Comparison of ENCODE assay signal across 8 mouse cellular contexts in the genomic region with DNA sequence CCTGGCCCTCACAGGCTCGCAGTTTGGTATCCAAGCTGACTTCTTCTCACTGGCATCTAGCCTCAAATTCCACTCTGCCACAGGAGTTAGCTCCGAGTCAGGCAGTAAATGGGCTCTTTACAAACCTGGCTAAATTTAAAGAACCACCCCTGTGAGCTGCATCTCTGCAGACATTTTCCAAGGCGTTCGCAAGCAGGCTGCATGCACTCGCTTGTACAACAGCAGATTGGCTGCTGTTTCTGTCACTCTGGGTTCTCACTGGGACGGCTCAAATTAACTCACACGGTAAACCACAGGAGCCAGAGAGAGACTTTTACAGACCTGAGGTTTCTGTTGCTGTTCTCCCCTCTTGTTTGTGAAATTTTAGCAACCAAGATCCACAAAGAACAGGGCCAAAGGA.
DNase-seq lines count a peak whose midpoint lies in the region; ATAC-seq lines count a peak whose summit lies in the region.

No protein-coding gene starts in this region.

- H3K4me1 ChIP-seq in forebrain, embryonic 12.5 days, result peaks cover 22% of the 10 kb centered on the region
- peaks cover 23% of the 10 kb centered on the region for H3K4me1 ChIP-seq in forebrain, embryonic 13.5 days
- H3K4me1 ChIP-seq in midbrain, embryonic 15.5 days, result peaks cover 24% of the 10 kb centered on the region
- peaks cover 21% of the 10 kb centered on the region for H3K4me1 ChIP-seq in midbrain, embryonic 13.5 days (replicated peaks)

- 0 out of 2 replicates have a peak overlapping the region, but pooled peaks have one; percentile 5 for H3K27ac ChIP-seq in forebrain, embryonic 12.5 days
- no peak overlapping the region for H3K27ac ChIP-seq in forebrain, embryonic 13.5 days
- H3K27ac ChIP-seq in midbrain, embryonic 15.5 days, result peak overlapping the region; percentile 0; the same call in 1 of the 2 replicates
- H3K27ac ChIP-seq in midbrain, embryonic 13.5 days, result no peak overlapping the region

- no peaks in the 10 kb centered on the region for H3K27me3 ChIP-seq in forebrain, embryonic 12.5 days
- no peaks in the 10 kb centered on the region for H3K27me3 ChIP-seq in forebrain, embryonic 13.5 days
- no peaks in the 10 kb centered on the region for H3K27me3 ChIP-seq in midbrain, embryonic 15.5 days (replicated peaks)
- H3K27me3 ChIP-seq in midbrain, embryonic 13.5 days, result 0 out of 2 replicates have a peak, but pooled peaks cover 4% of the 10 kb centered on the region

- DNase-seq in layer of hippocampus, adult 9-11 months, result peak; percentile 65
- peak; percentile 62 to 64 for DNase-seq in thymus, postnatal 10 days (ENCODE audit: low spot score in 2 of 2)
- no peak for DNase-seq in yolk sac, embryonic 10.5 days (ENCODE audit: low spot score)

- H3K4me3 ChIP-seq in forebrain, embryonic 12.5 days (replicated peaks), result no peak overlapping the region
- no peak overlapping the region for H3K4me3 ChIP-seq in forebrain, embryonic 13.5 days
- no peak overlapping the region for H3K4me3 ChIP-seq in midbrain, embryonic 15.5 days
- H3K4me3 ChIP-seq in midbrain, embryonic 13.5 days (replicated peaks), result no peak overlapping the region

- ATAC-seq in forebrain, embryonic 12.5 days (ENCODE audit: low FRiP score), result no peak
- no peak for ATAC-seq in forebrain, embryonic 13.5 days
- no peak for ATAC-seq in midbrain, embryonic 15.5 days (replicated peaks)
- no peak for ATAC-seq in midbrain, embryonic 13.5 days
- ATAC-seq in cerebellum, adult (ENCODE audit: insufficient number of reproducible peaks, low FRiP score, low TSS enrichment), result no peak

- no peak overlapping the region for H3K4me2 ChIP-seq in forebrain, embryonic 12.5 days
- H3K4me2 ChIP-seq in forebrain, embryonic 13.5 days, result no peak overlapping the region
- H3K4me2 ChIP-seq in midbrain, embryonic 15.5 days, result no peak overlapping the region
- H3K4me2 ChIP-seq in midbrain, embryonic 13.5 days (replicated peaks), result no peak overlapping the region

- H3K36me3 ChIP-seq in forebrain, embryonic 12.5 days (replicated peaks), result no peaks in the 10 kb centered on the region
- H3K36me3 ChIP-seq in forebrain, embryonic 13.5 days (ENCODE audit: poor library complexity, severe bottlenecking), result no peaks in the 10 kb centered on the region
- H3K36me3 ChIP-seq in midbrain, embryonic 15.5 days (replicated peaks), result no peaks in the 10 kb centered on the region
- no peaks in the 10 kb centered on the region for H3K36me3 ChIP-seq in midbrain, embryonic 13.5 days

- 58% methylated on average over 7 of the region's 7 CpGs for WGBS in forebrain, embryonic 12.5 days
- 59% methylated on average over 7 of the region's 7 CpGs for WGBS in forebrain, embryonic 13.5 days
- WGBS in midbrain, embryonic 15.5 days, result 58% methylated on average over 7 of the region's 7 CpGs
- 60% methylated on average over 7 of the region's 7 CpGs for WGBS in midbrain, embryonic 13.5 days

- H3K9ac ChIP-seq in forebrain, embryonic 12.5 days, result no peak overlapping the region
- H3K9ac ChIP-seq in forebrain, embryonic 13.5 days, result no peak overlapping the region
- no peak overlapping the region for H3K9ac ChIP-seq in midbrain, embryonic 15.5 days
- H3K9ac ChIP-seq in midbrain, embryonic 13.5 days (replicated peaks), result no peak overlapping the region

- no peaks in the 10 kb centered on the region for H3K9me3 ChIP-seq in forebrain, embryonic 12.5 days
- no peaks in the 10 kb centered on the region for H3K9me3 ChIP-seq in forebrain, embryonic 13.5 days (replicated peaks)
- no peaks in the 10 kb centered on the region for H3K9me3 ChIP-seq in midbrain, embryonic 15.5 days
- no peaks in the 10 kb centered on the region for H3K9me3 ChIP-seq in midbrain, embryonic 13.5 days

Comparison
In these comparisons a context has a peak if more than half of its experiments do, and no peak if none do; other contexts are left out.
1. H3K27ac ChIP-seq: peak in forebrain, embryonic 12.5 days (single experiment) and midbrain, embryonic 15.5 days (single experiment); none in forebrain, embryonic 13.5 days (single experiment) and midbrain, embryonic 13.5 days (single experiment).